Mouse (Mus musculus): Measurements from ENCODE around the gene Dhrs7.

GRCm38 (mm10) chr12:72628751-72629150, 36.0 kb downstream of the Dhrs7 start:
- TF ChIP-seq CTCF (IDR thresholded peaks at IDR 0.05; ENCODE audit: low read depth), result no peak
- no peak for TF ChIP-seq EP300 (IDR thresholded peaks at IDR 0.05; ENCODE audit: low read depth)

All from liver, postnatal 0 days (tissue).